Mouse (Mus musculus) liver, embryonic 11.5 days (tissue): ENCODE measurements around the gene Rnase12. TPM values are rescaled to one million over a fixed set of nuclear protein-coding genes. Genes with fewer than 3 reads are reported as not detected.

Experiments used
- polyA plus RNA-seq: library from polyadenylated mRNA; unstranded; fragments of >200 nt; fragmentation: Nextera tagmentation; extraction: Ambion mirVana; gene quantifications from 2 replicates; pipeline ENCODE4 v1.2.1, GENCODE M21; 2014

Rnase12 gene
- polyA plus RNA-seq, 1 experiment from 2014 or later: 1.4 TPM

Other genes with a start within 250 kb of the Rnase12 start
- not detected in 2 replicates for gene Ccnb1ip1, start 249.9 kb downstream of the Rnase12 start, polyA plus RNA-seq
- 76.7 and 77.5 TPM in 2 replicates for gene Parp2, start 249.8 kb downstream of the Rnase12 start, polyA plus RNA-seq
- gene Tep1, start 187.1 kb downstream of the Rnase12 start, polyA plus RNA-seq: 4.6 and 5.5 TPM in 2 replicates
- gene Klhl33, start 160.2 kb downstream of the Rnase12 start, polyA plus RNA-seq: 0.34 and 0.47 TPM in 2 replicates
- gene Osgep, start 132.8 kb downstream of the Rnase12 start, polyA plus RNA-seq: 116 and 119 TPM in 2 replicates
- 251 and 267 TPM in 2 replicates for gene Apex1, start 132.7 kb downstream of the Rnase12 start, polyA plus RNA-seq
- 36.9 and 42.2 TPM in 2 replicates for gene Pip4p1, start 126.8 kb downstream of the Rnase12 start, polyA plus RNA-seq
- 86.7 and 87.7 TPM in 2 replicates for gene Pnp, start 126.6 kb downstream of the Rnase12 start, polyA plus RNA-seq
- not detected in 2 replicates for gene Gm49342, start 113.1 kb downstream of the Rnase12 start, polyA plus RNA-seq
- 2.8 and 2.9 TPM in 2 replicates for gene Pnp2, start 101.7 kb downstream of the Rnase12 start, polyA plus RNA-seq
- gene Rnase10, start 49.9 kb downstream of the Rnase12 start, polyA plus RNA-seq: not detected in 2 replicates
- gene Rnase9, start 15.8 kb downstream of the Rnase12 start, polyA plus RNA-seq: not detected in 2 replicates
- not detected in 2 replicates for gene Rnase11, start 7.5 kb downstream of the Rnase12 start, polyA plus RNA-seq
- gene Olfr750, start 16.8 kb upstream of the Rnase12 start, polyA plus RNA-seq: not detected in 2 replicates
- 13.3 and 13.6 TPM in 2 replicates for gene Rnase4, start 33.4 kb upstream of the Rnase12 start, polyA plus RNA-seq
- gene Ang, start 33.5 kb upstream of the Rnase12 start, polyA plus RNA-seq: 3.6 and 4.0 TPM in 2 replicates
- not detected in 2 replicates for gene Eddm3b, start 56.8 kb upstream of the Rnase12 start, polyA plus RNA-seq
- 3.2 and 4.2 TPM in 2 replicates for gene Rnase6, start 66.2 kb upstream of the Rnase12 start, polyA plus RNA-seq
- not detected in 2 replicates for gene Rnase1, start 89.1 kb upstream of the Rnase12 start, polyA plus RNA-seq
- gene Rnase2b, start 104.6 kb upstream of the Rnase12 start, polyA plus RNA-seq: not detected in 2 replicates
- gene Ang2, start 141.5 kb upstream of the Rnase12 start, polyA plus RNA-seq: not detected in 2 replicates
- not detected in 2 replicates for gene Ear14, start 145.7 kb upstream of the Rnase12 start, polyA plus RNA-seq
- not detected in 2 replicates for gene Rnase2a, start 198.5 kb upstream of the Rnase12 start, polyA plus RNA-seq